Mouse (Mus musculus): Measurements from ENCODE around the gene 4930519G04Rik.
A peak's percentile ranks its signal among the peaks of the same experiment; 100 is the strongest.
"Not testable (repeated sequence)": the region's sequence is repeated elsewhere in the genome, so short reads cannot be mapped to it uniquely, and the experiment has no call there.

Gene 4930519G04Rik

DNA sequence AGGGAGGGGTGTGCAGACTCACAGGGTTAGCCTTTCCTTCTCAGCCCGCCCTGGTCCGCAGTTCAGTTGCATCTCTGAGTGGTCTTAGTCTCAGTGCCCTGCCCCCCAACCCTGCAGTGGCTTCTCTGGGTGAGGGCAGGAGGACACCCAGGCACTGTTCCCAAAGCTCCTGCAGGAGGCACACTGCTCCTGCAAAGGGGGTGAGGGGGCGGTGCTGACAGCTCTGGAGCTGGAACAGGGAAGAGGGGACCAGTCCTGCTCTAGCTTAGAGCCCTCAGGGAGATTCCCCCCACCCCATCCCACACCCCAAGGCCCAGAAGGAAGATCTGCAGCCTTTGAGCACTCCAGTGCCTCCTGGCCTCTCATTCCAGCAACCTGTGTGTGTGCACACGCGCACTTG, 10.8 kb upstream of the 4930519G04Rik start:
- no peak for DNase-seq

- not testable (repeated sequence) for DNase-seq
These were observed 9.1 kb upstream of the 4930519G04Rik start for GRCm38 (mm10) chr5:114844371-114844770.

DNA sequence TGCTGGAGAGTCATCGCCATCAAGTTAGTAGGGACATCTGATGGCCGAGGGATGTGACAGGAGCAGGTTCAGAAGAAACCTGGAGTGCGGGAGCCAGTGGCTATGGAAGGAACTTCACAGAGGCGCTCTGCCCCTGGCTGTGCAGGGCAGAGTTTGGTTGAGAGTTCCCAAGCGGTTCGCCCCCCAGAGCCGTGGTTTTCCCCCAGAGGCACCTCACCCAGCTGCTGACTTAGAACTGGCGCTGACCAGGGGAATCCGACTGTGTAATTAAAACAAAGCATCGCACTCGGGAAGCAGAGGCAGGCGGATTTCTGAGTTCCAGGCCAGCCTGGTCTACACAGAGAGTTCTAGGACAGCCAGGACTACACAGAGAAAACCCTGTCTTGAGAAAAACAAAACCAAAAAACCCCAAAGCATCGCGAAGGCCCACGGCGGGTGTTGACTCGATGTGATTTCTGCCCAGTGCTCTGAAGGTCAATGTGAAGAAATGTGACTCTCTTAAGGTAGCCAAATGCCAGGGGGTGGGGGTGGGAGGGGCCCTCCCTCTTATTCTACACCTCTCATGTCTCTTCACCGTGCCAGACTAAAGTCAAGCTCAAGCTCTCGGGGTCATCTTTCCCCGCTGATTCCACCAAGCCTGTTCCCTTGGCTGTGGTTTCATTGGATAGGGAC, 1.8 kb upstream of the 4930519G04Rik start:
- no peak for DNase-seq

DNA sequence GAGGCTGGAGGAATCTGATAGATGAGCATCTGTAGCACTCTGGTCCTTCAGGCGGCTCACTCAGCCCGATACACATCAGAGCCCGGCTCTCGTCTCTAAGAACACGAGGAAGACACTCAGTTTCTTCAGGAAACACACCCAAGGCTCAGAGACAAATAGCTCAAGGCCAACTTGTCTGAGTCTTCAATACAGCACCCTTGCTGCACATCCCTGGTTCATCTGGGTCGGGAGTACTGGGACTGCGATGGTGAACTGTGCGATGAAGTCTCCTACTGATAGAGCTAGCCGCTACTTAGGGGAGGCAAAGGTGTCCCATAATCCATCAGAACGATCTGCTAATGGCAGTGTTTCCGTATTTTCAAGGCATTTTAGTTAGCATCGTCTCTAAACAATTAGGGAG, 5.1 kb downstream of the 4930519G04Rik start, which contains the start of gene Gm9936:
Gene Gm9936 (minus strand): TSS at position 101 of the 400 bp plus-strand sequence.
- no peak for DNase-seq

GRCm38 (mm10) chr5:114859253-114859652, 5.8 kb downstream of the 4930519G04Rik start:
- DNase-seq = peak; percentile 63

GRCm38 (mm10) chr5:114861730-114862129, 8.3 kb downstream of the 4930519G04Rik start:
- DNase-seq = no peak

- no peak for DNase-seq
These were observed 11.3 kb downstream of the 4930519G04Rik start for GRCm38 (mm10) chr5:114864813-114865212.

GRCm38 (mm10) chr5:114865279-114865678, 11.8 kb downstream of the 4930519G04Rik start:
- DNase-seq = no peak

- no peak for DNase-seq
These were observed 22.4 kb downstream of the 4930519G04Rik start for GRCm38 (mm10) chr5:114875858-114876257.

GRCm38 (mm10) chr5:114876331-114876730, 22.9 kb downstream of the 4930519G04Rik start:
- DNase-seq = no peak

- DNase-seq = no peak
These were observed 24.0 kb downstream of the 4930519G04Rik start for GRCm38 (mm10) chr5:114877487-114877886.

- DNase-seq = no peak
These were observed 25.9 kb downstream of the 4930519G04Rik start for GRCm38 (mm10) chr5:114879399-114879798.

GRCm38 (mm10) chr5:114882319-114882718, 28.9 kb downstream of the 4930519G04Rik start:
- DNase-seq = not testable (repeated sequence)

DNA sequence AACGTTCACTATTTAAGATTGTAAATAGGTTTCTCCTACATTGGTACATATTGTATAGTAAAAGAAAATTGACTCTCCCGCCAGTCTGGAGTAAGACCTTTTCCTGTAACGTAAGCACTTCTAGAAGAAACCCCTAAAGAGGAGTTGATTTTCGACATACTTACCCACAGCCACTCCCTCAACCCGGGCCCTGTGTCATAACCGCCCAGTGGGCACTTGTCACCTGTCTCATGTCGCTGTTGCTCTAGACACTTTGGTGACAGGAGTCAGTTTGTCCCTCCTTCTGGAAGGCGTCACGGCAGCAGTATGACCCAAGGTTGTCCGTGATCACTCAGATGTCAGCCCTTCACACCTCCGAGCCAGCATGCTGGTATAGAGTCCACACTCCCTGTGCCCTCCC, 29.6 kb downstream of the 4930519G04Rik start:
- no peak for DNase-seq

DNA sequence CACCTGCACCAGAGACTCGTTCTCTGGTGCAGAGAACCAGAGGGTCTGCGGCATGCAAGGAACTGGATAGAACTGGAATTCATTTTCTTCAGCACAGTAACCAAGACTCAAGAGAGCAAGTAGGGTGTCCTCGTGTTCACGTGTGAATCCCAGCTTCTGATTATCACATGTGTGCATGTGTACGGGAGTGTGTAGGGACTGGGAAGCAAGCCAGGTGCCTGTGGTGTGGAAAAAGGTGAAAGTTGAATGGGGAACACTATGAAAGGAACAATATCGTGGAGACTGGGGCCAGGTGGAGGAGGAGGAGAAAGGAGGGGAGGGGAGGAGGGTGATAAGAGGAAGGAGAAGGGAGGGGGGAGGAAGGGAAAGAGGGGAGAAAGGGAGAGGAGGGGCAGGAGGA, 33.3 kb downstream of the 4930519G04Rik start:
- DNase-seq = no peak

DNA sequence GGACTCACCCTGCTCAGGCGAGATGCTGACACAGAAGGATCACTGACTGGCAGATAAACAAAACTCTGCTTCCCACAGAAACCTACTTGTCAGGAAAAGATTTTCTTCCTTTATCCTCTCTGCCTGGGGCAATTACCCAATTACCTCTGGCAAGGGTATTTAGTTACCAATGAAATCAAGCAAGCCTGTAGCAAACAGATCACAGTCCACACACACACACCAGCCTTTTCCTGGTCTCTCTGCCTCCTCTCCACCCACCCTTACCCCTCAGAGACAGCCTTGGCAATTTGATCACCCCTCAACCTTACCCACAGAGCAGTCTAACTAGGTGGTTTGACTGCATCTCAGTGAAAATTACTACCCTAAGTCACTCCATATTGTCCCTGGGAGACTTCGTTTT, 35.5 kb downstream of the 4930519G04Rik start:
- DNase-seq = no peak

- no peak for DNase-seq
These were observed 42.1 kb downstream of the 4930519G04Rik start for GRCm38 (mm10) chr5:114895542-114895941.

GRCm38 (mm10) chr5:114896688-114897373, 43.4 kb downstream of the 4930519G04Rik start, which contains the start of gene Oasl2:
TSS of gene Oasl2 (plus strand) at chr5:114896936.
- no peak for DNase-seq

DNA sequence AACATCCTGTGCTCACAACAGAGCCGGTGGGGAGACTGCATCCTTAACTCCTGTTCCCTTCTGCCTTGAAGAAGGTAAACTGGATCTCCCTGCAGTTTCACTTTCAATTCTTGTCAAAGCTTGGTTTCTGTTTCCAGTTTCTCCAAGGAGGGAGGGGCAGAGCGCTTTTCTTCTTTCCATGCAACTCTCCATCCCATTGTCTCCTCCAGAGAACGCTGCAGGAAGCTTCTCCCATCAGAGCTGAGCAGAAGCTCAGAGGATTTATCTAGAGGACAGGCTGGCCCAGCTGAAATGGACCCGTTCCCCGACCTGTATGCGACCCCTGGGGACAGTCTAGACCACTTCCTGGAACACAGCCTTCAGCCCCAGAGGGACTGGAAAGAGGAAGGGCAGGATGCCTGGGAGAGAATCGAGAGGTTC, 43.9 kb downstream of the 4930519G04Rik start:
- no peak for DNase-seq

GRCm38 (mm10) chr5:114898857-114899256, 45.4 kb downstream of the 4930519G04Rik start:
- DNase-seq = no peak

- DNase-seq = no peak
These were observed 48.9 kb downstream of the 4930519G04Rik start for GRCm38 (mm10) chr5:114902413-114902812.

- DNase-seq = no peak
These were observed 55.3 kb downstream of the 4930519G04Rik start for GRCm38 (mm10) chr5:114908598-114909305.

- no peak for DNase-seq
These were observed 60.2 kb downstream of the 4930519G04Rik start for GRCm38 (mm10) chr5:114913686-114914085.

DNA sequence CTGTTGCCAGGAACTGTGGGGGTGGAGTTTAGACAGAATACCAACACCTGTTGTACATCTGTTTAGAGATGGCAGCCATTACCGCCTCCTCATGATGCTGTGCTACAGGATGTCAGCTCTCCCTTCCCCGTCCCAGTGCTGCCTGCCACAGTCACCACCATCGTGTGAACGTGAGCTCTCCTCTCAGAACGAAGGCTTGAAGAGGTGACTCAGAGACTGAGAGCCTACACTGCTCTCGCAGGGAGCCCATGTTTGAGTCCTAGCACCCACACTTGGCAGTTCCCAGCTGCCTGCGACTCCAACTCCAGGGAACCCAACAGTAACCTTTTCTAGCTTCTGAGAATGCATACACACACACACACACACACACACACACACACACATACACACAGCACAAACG, 61.4 kb downstream of the 4930519G04Rik start:
- DNase-seq = peak; percentile 36
